27 mouse cellular contexts compared by ENCODE assay signal in genomic region chr9:62158746-62159145, GRCm38 (mm10). TPM values are rescaled to one million over a fixed set of nuclear protein-coding genes. Genes with fewer than 3 reads are reported as not detected.
DNase-seq lines count a peak whose midpoint lies in the region; ATAC-seq lines count a peak whose summit lies in the region.
"Had no signal": no experiment of that assay in that cellular context is flagged by ENCODE, and none has a peak within 500 bp of the region (broad histone marks: within the 10 kb centered on the region; RNA-seq: fewer than 3 reads in every experiment).

No protein-coding gene starts in this region.

- ATAC-seq in cerebellum, adult (ENCODE audit: insufficient number of reproducible peaks, low FRiP score, low TSS enrichment): peak; percentile 81; the same call in 1 of the 2 replicates
- ATAC-seq: activated CD4-positive, CD25-positive, alpha-beta regulatory T cell, adult 4 months; forebrain, embryonic 13.5 days; intestine, embryonic 16.5 days had no signal

- WGBS in limb, embryonic 10.5 days: 88% methylated on average over 4 of the region's 4 CpGs

- H3K27ac ChIP-seq in limb, embryonic 10.5 days: 0 out of 2 replicates have a peak overlapping the region, but pooled peaks have one; percentile 20
- H3K27ac ChIP-seq: embryonic facial prominence, embryonic 10.5 days; embryonic facial prominence, embryonic 15.5 days; forebrain, embryonic 13.5 days; hindbrain, embryonic 13.5 days; liver, embryonic 14.5 days had no signal

- H3K9me3 ChIP-seq in limb, embryonic 10.5 days (replicated peaks): no peaks in the 10 kb centered on the region
- H3K9me3 ChIP-seq: embryonic facial prominence, embryonic 10.5 days; embryonic facial prominence, embryonic 15.5 days; forebrain, embryonic 13.5 days; hindbrain, embryonic 13.5 days had no signal

- peaks cover 56% of the 10 kb centered on the region for H3K4me1 ChIP-seq in limb, embryonic 10.5 days

- H3K27me3 ChIP-seq in limb, embryonic 10.5 days (ENCODE audit: low read depth, poor library complexity, severe bottlenecking): peaks cover 5% of the 10 kb centered on the region; the same call in 1 of the 2 replicates
- H3K27me3 ChIP-seq: embryonic facial prominence, embryonic 15.5 days; forebrain, embryonic 13.5 days; hindbrain, embryonic 13.5 days had no signal

- no peaks in the 10 kb centered on the region for H3K36me3 ChIP-seq in limb, embryonic 10.5 days
- H3K36me3 ChIP-seq: embryonic facial prominence, embryonic 10.5 days; embryonic facial prominence, embryonic 15.5 days; hindbrain, embryonic 13.5 days had no signal

- no peak overlapping the region for H3K4me3 ChIP-seq in limb, embryonic 10.5 days
- H3K4me3 ChIP-seq: embryonic facial prominence, embryonic 10.5 days; embryonic facial prominence, embryonic 15.5 days; forebrain, embryonic 13.5 days; hindbrain, embryonic 13.5 days had no signal

- no peak for DNase-seq in cerebellum, postnatal 4 days (ENCODE audit: low spot score in 2 of 2)
- peak; percentile 86 for DNase-seq in cerebellum, adult 11-12 months
- DNase-seq in cerebellum, adult 9-11 months: peak; percentile 89
- DNase-seq in limb, embryonic 10.5 days (ENCODE audit: low spot score): no peak
- no peak for DNase-seq in frontal cortex, postnatal 25 days (ENCODE audit: low spot score in 2 of 2)
- no peak for DNase-seq in adrenal gland, postnatal 25 days
- DNase-seq in lung, postnatal 4 days: no peak
- DNase-seq: adrenal gland, adult 8-10 months; gastrocnemius, postnatal 25 days; heart, adult 11 months; heart, postnatal 36 days; kidney, adult 8-10 months; kidney, postnatal 10 days; lung, adult 2 months; lung, postnatal 10 days; midbrain, embryonic 14.5 days; right cerebral cortex, postnatal 25 days; spleen, adult 18-20 months; thymus, postnatal 14 days had no signal

RNA-seq across cellular contexts. Expression of gene Glce, which starts 36.3 kb away (rescaled TPM):
- 22.9 and 27.5 TPM in 2 replicates for polyA plus RNA-seq in limb, embryonic 10.5 days (2016; fragmentation: Nextera tagmentation; extraction: Ambion mirVana)
- total RNA-seq in adrenal gland, postnatal 25 days (2021): 39.3 and 44.8 TPM in 2 replicates

Comparison
In these comparisons a context has a peak if more than half of its experiments do, and no peak if none do; other contexts are left out.
1. DNase-seq: peak in cerebellum, adult 11-12 months (single experiment) and cerebellum, adult 9-11 months (single experiment); none in cerebellum, postnatal 4 days (0 of 2), limb, embryonic 10.5 days (single experiment), frontal cortex, postnatal 25 days (0 of 2), adrenal gland, postnatal 25 days (single experiment) and lung, postnatal 4 days (0 of 2).